Mouse (Mus musculus): Measurements from ENCODE around the gene Htr1a. TPM values are rescaled to one million over a fixed set of nuclear protein-coding genes. Genes with fewer than 3 reads are reported as not detected.

The Htr1a gene
- polyA plus RNA-seq (2015; fragmentation: Nextera tagmentation; extraction: Ambion mirVana) = not detected in 2 replicates

DNA sequence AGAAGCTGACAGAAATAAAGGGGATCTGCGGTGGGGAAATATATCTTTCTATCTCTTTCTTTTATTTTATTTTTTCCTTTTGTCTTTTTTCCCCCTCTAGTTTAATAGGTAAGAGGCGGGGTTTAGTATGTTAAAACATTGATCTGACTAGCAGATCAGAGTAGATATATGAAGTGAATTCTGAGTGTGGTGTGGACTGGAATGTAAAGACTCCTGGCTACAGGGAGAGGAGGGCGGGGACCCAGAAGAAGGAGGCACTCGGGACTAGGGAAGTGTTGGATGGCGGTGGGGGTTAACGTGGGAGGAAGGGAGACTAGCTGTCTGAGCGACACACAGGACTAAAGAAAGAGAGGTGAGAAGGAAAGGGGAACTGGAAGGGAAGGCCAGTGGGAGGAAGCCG, at the start of gene Htr1a:
Gene Htr1a (plus strand): TSS at position 301 of the 400 bp plus-strand sequence.
- Histone ChIP-seq H3K4me3 (no peak within 1 kb of the TSS), H3K9ac (no peak within 1 kb of the TSS), H3K27me3 (replicated peaks) (peaks cover 48% of the 10 kb centered on the region), H3K36me3 (no peaks in the 10 kb centered on the region), H3K4me1 (no peaks in the 10 kb centered on the region), H3K9me3 (no peaks in the 10 kb centered on the region), H3K4me2 (no peak within 1 kb of the TSS), H3K27ac (replicated peaks) (no peak within 1 kb of the TSS)
- 4% methylated on average over 8 of the region's 8 CpGs for WGBS
- no peak for ATAC-seq (ENCODE audit: extremely low read depth, insufficient number of reproducible peaks, low FRiP score, low TSS enrichment)

DNA sequence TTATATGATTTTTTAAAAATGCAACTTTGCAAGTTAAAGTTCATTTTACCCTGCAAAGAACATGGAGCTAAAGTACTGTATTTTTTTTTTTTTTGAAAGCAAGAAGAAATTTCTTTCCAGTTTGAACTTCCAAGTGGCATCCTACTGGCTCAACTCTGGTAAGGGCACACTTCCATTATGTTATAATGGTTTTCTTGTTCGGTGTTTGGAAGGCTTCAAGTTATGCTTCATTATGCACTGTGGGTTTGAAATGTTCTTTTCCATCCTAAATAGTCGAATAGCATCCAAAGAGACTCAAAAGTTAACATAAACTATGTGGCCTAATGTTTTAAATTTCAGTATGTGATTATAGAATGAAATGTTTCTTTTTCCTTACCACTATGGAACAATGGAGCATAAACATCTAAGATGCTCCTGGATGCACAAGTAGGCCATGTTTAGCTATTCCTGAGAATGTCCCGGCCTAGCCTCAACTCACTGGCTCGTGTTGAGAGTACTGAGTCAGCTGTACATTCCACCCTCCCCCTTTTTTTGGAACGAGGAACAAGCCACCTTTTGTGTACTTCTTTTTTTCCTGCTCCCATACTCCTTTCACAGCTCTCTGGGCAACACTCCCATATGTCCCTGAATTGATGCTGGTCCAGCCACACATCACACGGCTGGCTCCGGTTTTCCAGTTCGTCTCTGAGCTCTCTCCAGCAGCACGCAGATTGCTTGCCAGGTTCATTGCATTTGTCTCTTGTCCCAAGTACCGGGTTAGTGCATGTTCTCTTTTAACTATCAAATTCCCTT, 31.7 kb upstream of the Htr1a start:
- no peak overlapping the region for H3K27ac ChIP-seq (replicated peaks)
- no peaks in the 10 kb centered on the region for H3K9me3 ChIP-seq
- 67% methylated on average over 10 of the region's 10 CpGs for WGBS
- H3K4me3 ChIP-seq = no peak overlapping the region
- H3K4me1 ChIP-seq = no peaks in the 10 kb centered on the region
- H3K4me2 ChIP-seq = no peak overlapping the region
- no peak for ATAC-seq (ENCODE audit: extremely low read depth, insufficient number of reproducible peaks, low FRiP score, low TSS enrichment)
- no peaks in the 10 kb centered on the region for H3K36me3 ChIP-seq
- no peak overlapping the region for H3K9ac ChIP-seq
- H3K27me3 ChIP-seq (replicated peaks) = no peaks in the 10 kb centered on the region

DNA sequence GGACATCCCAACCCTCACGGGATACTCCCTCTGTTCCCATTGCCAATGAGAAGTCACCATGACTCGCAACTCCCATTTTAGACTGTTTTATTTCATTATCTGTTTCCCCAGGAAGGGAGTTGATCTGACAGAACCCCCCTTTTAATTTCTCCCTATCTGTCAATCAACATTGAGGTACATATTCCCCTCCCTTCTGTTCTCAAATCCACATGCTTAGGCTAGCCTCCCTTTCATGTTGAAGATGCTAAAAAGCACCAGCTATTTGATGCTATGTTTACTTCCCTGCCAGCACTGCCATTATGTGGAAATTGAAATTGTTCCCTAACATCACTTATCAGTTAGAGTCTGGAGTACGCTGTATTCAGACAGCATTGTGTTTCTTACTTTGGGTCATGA, 31.1 kb upstream of the Htr1a start:
- Histone ChIP-seq H3K36me3 (no peaks in the 10 kb centered on the region), H3K4me2 (no peak overlapping the region)
- 75% methylated on average over 3 of the region's 3 CpGs for WGBS

DNA sequence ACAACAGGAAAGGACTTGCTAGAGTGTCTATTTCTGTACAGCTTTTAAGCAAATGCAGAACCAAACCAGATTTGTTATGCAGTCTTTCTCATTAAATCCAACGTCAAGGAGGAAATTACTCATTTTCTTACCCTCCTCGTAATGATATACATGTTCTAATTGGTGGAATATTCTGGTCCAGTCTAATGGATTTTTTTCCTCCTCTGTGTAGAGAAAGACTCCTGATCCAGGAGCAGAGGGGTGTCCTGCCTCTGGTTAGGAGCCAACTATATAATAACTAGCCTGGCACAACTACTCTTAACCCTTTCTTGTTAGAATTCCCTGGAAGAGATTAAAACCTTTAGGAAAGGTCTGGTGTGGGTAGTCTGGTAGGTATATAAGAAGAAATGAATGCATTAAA, 10.3 kb upstream of the Htr1a start:
- Histone ChIP-seq H3K4me3 (no peak overlapping the region), H3K4me1 (no peaks in the 10 kb centered on the region), H3K27ac (replicated peaks) (no peak overlapping the region), H3K9ac (no peak overlapping the region), H3K4me2 (no peak overlapping the region), H3K36me3 (no peaks in the 10 kb centered on the region), H3K9me3 (no peaks in the 10 kb centered on the region), H3K27me3 (replicated peaks) (no peaks in the 10 kb centered on the region)
- WGBS = 73% methylated on average over 2 of the region's 2 CpGs
- ATAC-seq (ENCODE audit: extremely low read depth, insufficient number of reproducible peaks, low FRiP score, low TSS enrichment) = no peak

More for the DNA sequence above, 31.1 kb upstream of the Htr1a start:
- no peak overlapping the region for H3K27ac ChIP-seq (replicated peaks)
- H3K9me3 ChIP-seq = no peaks in the 10 kb centered on the region
- no peaks in the 10 kb centered on the region for H3K27me3 ChIP-seq (replicated peaks)
- ATAC-seq (ENCODE audit: extremely low read depth, insufficient number of reproducible peaks, low FRiP score, low TSS enrichment) = no peak
- H3K4me3 ChIP-seq = no peak overlapping the region
- H3K4me1 ChIP-seq = no peaks in the 10 kb centered on the region
- no peak overlapping the region for H3K9ac ChIP-seq

DNA sequence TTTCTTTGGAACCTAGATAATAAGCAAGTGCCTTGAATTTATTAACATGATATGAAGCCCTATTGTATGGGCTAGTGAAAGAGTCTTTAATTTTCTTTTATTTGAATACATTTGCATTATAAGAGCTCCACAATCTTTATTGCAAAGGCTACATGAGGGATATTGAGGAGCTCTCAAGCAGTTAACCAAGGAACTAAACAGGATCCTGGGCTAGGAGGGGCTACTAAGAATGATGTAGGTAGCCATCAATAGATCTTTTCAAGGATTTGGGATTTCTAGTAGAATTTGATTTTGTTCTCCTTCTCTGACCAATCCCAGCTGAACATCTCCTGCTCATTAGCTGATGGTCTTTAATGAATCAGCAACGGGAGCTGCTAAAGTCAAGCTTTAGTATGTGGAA, 9.8 kb upstream of the Htr1a start:
- H3K4me1 ChIP-seq = no peaks in the 10 kb centered on the region
- no peak overlapping the region for H3K4me3 ChIP-seq
- H3K36me3 ChIP-seq = no peaks in the 10 kb centered on the region
- no peak for ATAC-seq (ENCODE audit: extremely low read depth, insufficient number of reproducible peaks, low FRiP score, low TSS enrichment)
- no peak overlapping the region for H3K4me2 ChIP-seq
- no peaks in the 10 kb centered on the region for H3K27me3 ChIP-seq (replicated peaks)
- 70% methylated on average over 1 of the region's 1 CpGs for WGBS
- H3K9ac ChIP-seq = no peak overlapping the region
- H3K9me3 ChIP-seq = no peaks in the 10 kb centered on the region
- H3K27ac ChIP-seq (replicated peaks) = no peak overlapping the region

DNA sequence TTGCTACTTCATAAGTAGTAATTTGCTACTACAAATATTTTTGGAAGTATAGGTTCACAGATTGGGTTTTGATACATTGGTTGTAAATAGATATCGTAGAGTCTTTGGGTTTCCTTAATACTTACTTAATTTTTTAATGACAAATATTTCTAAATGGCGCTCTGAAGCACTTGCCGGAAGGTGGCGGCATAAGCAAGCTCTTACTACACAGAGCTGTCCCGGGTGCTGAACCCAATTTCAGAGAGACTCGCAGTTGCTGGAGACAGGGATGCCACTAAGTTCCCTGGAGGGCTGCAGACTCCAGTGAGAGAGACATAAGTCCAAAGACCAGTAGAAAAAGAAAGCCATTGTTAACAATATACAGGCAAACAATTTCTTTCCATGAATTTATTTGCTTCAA, 863 bp upstream of the Htr1a start:
- no peak overlapping the region for H3K9ac ChIP-seq
- H3K4me1 ChIP-seq = no peaks in the 10 kb centered on the region
- no peaks in the 10 kb centered on the region for H3K9me3 ChIP-seq
- no peaks in the 10 kb centered on the region for H3K36me3 ChIP-seq
- no peak for ATAC-seq (ENCODE audit: extremely low read depth, insufficient number of reproducible peaks, low FRiP score, low TSS enrichment)
- 4% methylated on average over 6 of the region's 6 CpGs for WGBS
- no peak overlapping the region for H3K4me3 ChIP-seq
- no peak overlapping the region for H3K27ac ChIP-seq (replicated peaks)
- peaks cover 48% of the 10 kb centered on the region for H3K27me3 ChIP-seq (replicated peaks)
- H3K4me2 ChIP-seq = no peak overlapping the region

DNA sequence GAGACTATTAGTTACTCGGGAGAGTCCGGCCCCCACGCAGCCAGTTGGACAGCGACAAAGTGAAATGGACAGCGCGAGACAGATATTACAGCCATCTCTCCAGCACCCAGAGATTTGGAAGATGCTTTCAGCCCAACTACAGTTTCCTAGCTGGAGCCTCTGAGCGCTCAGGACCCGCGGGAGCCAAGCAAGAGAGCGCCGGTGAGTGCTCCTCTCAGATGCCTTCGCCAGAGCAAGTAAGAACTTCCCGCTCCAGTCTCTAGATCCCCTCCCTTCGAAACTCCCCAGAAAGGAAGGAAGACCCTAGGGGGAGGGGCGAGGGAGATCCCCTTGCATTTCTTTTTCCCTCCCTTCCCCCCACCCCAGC, 415 bp downstream of the Htr1a start:
- 0% methylated on average over 14 of the region's 15 CpGs for WGBS
- no peak overlapping the region for H3K9ac ChIP-seq
- H3K36me3 ChIP-seq = no peaks in the 10 kb centered on the region
- no peak overlapping the region for H3K4me2 ChIP-seq
- H3K9me3 ChIP-seq = no peaks in the 10 kb centered on the region
- no peak for ATAC-seq (ENCODE audit: extremely low read depth, insufficient number of reproducible peaks, low FRiP score, low TSS enrichment)
- peaks cover 48% of the 10 kb centered on the region for H3K27me3 ChIP-seq (replicated peaks)
- H3K27ac ChIP-seq (replicated peaks) = no peak overlapping the region
- H3K4me3 ChIP-seq = no peak overlapping the region
- H3K4me1 ChIP-seq = no peaks in the 10 kb centered on the region

DNA sequence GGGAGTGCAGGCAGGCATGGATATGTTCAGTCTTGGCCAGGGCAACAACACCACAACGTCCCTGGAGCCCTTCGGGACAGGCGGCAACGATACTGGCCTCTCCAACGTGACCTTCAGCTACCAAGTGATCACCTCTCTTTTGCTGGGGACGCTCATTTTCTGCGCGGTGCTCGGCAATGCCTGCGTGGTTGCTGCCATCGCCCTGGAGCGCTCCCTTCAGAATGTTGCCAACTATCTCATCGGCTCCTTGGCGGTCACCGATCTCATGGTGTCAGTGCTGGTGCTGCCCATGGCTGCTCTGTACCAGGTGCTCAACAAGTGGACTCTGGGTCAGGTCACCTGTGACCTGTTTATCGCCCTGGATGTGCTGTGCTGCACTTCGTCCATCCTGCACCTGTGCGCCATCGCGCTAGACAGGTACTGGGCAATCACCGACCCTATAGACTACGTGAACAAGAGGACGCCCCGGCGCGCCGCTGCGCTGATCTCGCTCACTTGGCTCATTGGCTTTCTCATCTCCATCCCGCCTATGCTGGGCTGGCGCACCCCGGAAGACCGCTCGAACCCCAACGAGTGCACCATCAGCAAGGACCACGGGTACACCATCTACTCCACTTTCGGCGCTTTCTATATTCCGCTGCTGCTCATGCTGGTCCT, 927 bp downstream of the Htr1a start:
- H3K4me2 ChIP-seq = no peak overlapping the region
- H3K9me3 ChIP-seq = no peaks in the 10 kb centered on the region
- no peaks in the 10 kb centered on the region for H3K4me1 ChIP-seq
- under 1% methylated on average over 39 of the region's 39 CpGs for WGBS
- no peak overlapping the region for H3K9ac ChIP-seq
- no peaks in the 10 kb centered on the region for H3K36me3 ChIP-seq
- no peak for ATAC-seq (ENCODE audit: extremely low read depth, insufficient number of reproducible peaks, low FRiP score, low TSS enrichment)
- H3K27me3 ChIP-seq (replicated peaks) = peaks cover 48% of the 10 kb centered on the region
- no peak overlapping the region for H3K4me3 ChIP-seq
- no peak overlapping the region for H3K27ac ChIP-seq (replicated peaks)

DNA sequence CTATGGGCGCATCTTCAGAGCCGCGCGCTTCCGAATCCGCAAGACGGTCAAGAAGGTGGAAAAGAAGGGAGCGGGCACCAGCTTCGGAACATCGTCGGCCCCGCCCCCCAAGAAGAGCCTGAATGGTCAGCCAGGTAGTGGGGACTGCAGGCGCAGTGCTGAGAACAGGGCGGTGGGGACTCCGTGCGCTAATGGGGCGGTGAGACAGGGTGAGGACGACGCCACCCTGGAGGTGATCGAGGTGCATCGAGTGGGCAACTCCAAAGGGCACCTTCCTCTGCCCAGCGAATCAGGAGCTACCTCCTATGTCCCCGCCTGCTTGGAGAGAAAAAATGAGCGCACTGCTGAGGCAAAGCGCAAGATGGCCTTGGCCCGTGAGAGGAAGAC, 1.4 kb downstream of the Htr1a start:
- Histone ChIP-seq H3K27ac (replicated peaks) (no peak overlapping the region), H3K9me3 (no peaks in the 10 kb centered on the region), H3K4me3 (no peak overlapping the region), H3K4me2 (no peak overlapping the region), H3K36me3 (no peaks in the 10 kb centered on the region), H3K4me1 (no peaks in the 10 kb centered on the region), H3K27me3 (replicated peaks) (peaks cover 48% of the 10 kb centered on the region), H3K9ac (no peak overlapping the region)
- ATAC-seq (ENCODE audit: extremely low read depth, insufficient number of reproducible peaks, low FRiP score, low TSS enrichment) = no peak
- WGBS = 0% methylated on average over 26 of the region's 26 CpGs

DNA sequence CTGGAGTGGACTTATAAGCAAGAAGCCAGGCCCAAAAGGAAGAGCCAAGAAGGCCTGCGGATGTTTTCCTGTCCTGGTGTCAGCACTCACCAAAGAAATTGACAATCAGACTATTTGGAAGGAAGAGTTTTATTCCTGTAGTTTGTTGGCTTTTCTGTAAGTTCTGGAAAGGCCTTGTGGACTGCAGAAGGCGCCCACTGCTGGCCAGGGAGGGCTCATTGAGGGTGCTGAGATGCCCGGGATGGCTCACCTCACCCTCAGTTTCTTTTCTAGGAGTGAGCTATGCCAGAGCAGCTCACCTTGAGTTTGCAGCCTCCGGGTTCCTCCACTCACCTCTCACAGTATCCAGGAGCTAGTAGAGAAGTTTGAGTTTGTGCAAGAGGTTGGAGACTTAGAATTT, 2.8 kb downstream of the Htr1a start:
- no peak for ATAC-seq (ENCODE audit: extremely low read depth, insufficient number of reproducible peaks, low FRiP score, low TSS enrichment)
- WGBS = 5% methylated on average over 4 of the region's 4 CpGs

DNA sequence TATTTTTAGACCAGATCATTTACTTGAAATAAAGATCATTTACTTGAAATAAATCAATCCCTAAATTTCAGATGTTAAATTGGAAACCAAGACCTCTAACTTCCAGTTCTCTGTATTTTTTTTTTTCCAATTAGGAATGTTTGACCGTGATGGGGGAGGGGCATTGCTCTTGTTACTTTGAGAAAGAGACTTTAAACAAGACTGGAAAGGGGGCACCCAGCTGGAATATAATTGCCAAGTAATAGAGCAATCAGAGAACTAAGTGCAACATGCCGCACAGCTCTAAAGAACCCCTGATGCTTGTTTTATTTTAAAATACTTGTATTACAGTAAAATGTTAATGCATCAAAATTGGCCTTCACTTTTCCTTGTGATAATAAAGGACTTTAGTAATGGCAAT, 4.3 kb downstream of the Htr1a start:
- ATAC-seq (ENCODE audit: extremely low read depth, insufficient number of reproducible peaks, low FRiP score, low TSS enrichment) = no peak
- no peaks in the 10 kb centered on the region for H3K9me3 ChIP-seq
- H3K27ac ChIP-seq (replicated peaks) = no peak overlapping the region
- H3K4me2 ChIP-seq = no peak overlapping the region
- no peak overlapping the region for H3K4me3 ChIP-seq
- no peaks in the 10 kb centered on the region for H3K36me3 ChIP-seq
- no peak overlapping the region for H3K9ac ChIP-seq
- no peaks in the 10 kb centered on the region for H3K4me1 ChIP-seq
- H3K27me3 ChIP-seq (replicated peaks) = peaks cover 47% of the 10 kb centered on the region
- 43% methylated on average over 2 of the region's 2 CpGs for WGBS

More for the DNA sequence above, 2.8 kb downstream of the Htr1a start:
- H3K27me3 ChIP-seq (replicated peaks) = peaks cover 48% of the 10 kb centered on the region
- no peak overlapping the region for H3K4me2 ChIP-seq
- H3K9ac ChIP-seq = no peak overlapping the region
- H3K4me1 ChIP-seq = no peaks in the 10 kb centered on the region
- H3K9me3 ChIP-seq = no peaks in the 10 kb centered on the region
- H3K4me3 ChIP-seq = no peak overlapping the region
- no peak overlapping the region for H3K27ac ChIP-seq (replicated peaks)
- H3K36me3 ChIP-seq = no peaks in the 10 kb centered on the region

DNA sequence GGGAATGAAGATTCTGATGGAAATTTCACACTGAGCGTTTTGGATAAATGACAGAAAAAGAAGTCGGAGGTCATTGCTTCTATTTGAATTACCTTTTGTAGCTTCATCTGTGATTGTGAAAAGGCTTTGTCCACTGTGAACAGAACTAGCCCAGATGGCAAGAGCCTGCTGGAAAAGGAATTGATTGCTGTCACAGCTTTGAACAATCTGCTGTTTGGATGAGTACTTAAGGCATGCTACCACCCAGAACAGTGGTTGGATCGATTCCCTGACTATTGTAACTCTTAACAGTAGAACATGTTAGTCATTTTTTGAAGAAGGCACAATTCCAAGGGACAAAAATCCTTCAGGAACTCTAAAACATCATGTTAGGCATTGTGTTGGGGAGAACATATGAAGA, 8.1 kb downstream of the Htr1a start:
- no peak overlapping the region for H3K4me2 ChIP-seq
- no peak overlapping the region for H3K9ac ChIP-seq
- no peak overlapping the region for H3K4me3 ChIP-seq
- no peak overlapping the region for H3K27ac ChIP-seq (replicated peaks)
- H3K27me3 ChIP-seq (replicated peaks) = peaks cover 9% of the 10 kb centered on the region
- H3K9me3 ChIP-seq = no peaks in the 10 kb centered on the region
- no peaks in the 10 kb centered on the region for H3K4me1 ChIP-seq
- no peaks in the 10 kb centered on the region for H3K36me3 ChIP-seq
- WGBS = 73% methylated on average over 3 of the region's 3 CpGs
- no peak for ATAC-seq (ENCODE audit: extremely low read depth, insufficient number of reproducible peaks, low FRiP score, low TSS enrichment)

Measured in heart, embryonic 13.5 days (tissue).